Mouse (Mus musculus): ENCODE data around the gene Znrf1.

The Znrf1 gene

DNA sequence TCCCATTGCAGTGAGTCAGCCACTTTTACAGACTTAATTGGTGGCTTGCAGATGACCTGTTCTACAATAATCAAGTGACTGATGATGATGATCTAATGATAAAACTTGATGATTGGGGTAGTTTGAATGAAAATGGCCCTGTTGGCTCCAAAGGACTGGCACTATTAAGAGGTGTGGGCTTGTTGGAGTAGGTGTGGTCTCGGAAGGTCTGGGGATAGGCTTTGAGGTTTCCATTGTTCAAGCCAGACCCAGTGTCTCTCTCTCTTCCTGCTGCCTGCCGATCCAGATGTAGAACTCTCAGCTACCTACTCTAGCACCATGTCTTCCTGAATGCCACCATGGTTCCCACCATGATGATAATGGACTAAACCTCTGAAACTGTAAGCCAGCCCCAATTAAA, 52.4 kb downstream of the Znrf1 start:
- in situ Hi-C loops (cut with MboI; ENCODE audit: low pct_unique_long_range_greater_than_20kb in 1 of 2, low sequenced_read_pairs in 2 of 2, unreplicated experiment in 1 of 2) = no loop called here

DNA sequence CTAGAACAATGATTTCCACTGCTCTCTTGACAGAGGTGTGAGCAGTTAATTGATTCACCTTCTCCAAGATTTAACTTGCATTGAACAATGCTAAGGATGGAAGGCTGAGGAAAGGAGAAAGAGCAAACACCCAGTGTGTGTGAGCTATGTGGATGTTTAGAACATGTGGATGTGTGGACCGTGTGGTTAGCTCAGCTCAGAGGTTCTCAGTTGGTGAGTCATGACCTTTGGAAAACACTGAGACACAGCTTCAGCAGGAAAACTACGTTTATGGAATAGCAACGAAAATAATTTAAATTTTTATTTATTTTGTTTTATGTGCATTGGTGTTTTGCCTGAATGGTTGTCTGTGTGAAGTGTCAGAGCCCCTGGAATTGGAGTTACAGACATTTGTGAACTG, 54.3 kb downstream of the Znrf1 start:
- in situ Hi-C loops (cut with MboI; ENCODE audit: low pct_unique_long_range_greater_than_20kb in 1 of 2, low sequenced_read_pairs in 2 of 2, unreplicated experiment in 1 of 2) = no loop called here

- in situ Hi-C loops (cut with MboI; ENCODE audit: low pct_unique_long_range_greater_than_20kb in 1 of 2, low sequenced_read_pairs in 2 of 2, unreplicated experiment in 1 of 2) = no loop called here
These were observed 55.3 kb downstream of the Znrf1 start for GRCm38 (mm10) chr8:111591176-111591575.

- in situ Hi-C loops (cut with MboI; ENCODE audit: low pct_unique_long_range_greater_than_20kb in 1 of 2, low sequenced_read_pairs in 2 of 2, unreplicated experiment in 1 of 2) = no loop called here
These were observed 56.6 kb downstream of the Znrf1 start for GRCm38 (mm10) chr8:111592390-111592910.

DNA sequence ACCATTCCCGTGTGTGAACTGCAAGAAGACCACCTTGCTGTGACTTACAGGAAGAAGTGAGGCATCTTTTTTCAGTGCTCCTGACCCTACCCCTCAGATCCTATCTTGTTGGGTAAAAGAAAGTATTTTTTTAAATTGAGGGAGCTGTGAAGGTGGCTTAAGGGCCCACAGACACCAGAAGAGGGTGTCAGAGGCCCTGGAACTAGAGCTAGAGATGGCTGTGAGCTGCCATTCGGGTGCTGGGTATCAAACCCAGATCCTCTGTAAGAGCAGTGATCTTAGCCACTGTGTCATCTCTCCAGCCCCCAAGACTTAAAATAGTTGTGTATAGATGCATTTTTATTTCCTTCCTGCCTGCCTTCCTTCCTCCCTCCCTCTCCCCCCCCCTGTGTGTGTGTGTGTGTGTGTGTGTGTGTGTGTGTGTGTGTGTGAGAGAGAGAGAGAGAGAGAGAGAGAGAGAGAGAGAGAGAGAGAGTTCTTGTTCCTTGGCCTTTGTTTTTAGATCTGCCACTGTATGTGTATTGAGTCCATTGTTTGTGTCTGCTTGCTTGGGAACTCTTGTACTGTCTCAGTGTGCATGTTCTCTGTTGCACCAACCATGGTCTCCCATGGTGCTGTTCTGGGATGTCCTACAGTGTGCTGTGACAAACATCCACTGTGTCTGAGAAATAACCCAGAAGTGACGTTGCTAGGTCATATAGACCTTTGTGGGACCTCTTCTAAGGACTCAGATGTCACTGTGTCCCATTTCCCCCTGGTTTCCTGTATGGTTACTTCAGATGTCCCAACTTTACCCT, 58.3 kb downstream of the Znrf1 start:
- in situ Hi-C loops (cut with MboI; ENCODE audit: low pct_unique_long_range_greater_than_20kb in 1 of 2, low sequenced_read_pairs in 2 of 2, unreplicated experiment in 1 of 2) = no loop called here

- in situ Hi-C loops (cut with MboI; ENCODE audit: low pct_unique_long_range_greater_than_20kb in 1 of 2, low sequenced_read_pairs in 2 of 2, unreplicated experiment in 1 of 2) = no loop called here
These were observed 59.1 kb downstream of the Znrf1 start for GRCm38 (mm10) chr8:111594951-111595350.

GRCm38 (mm10) chr8:111595712-111596484, 60.0 kb downstream of the Znrf1 start:
- in situ Hi-C loops (cut with MboI; ENCODE audit: low pct_unique_long_range_greater_than_20kb in 1 of 2, low sequenced_read_pairs in 2 of 2, unreplicated experiment in 1 of 2) = no loop called here

DNA sequence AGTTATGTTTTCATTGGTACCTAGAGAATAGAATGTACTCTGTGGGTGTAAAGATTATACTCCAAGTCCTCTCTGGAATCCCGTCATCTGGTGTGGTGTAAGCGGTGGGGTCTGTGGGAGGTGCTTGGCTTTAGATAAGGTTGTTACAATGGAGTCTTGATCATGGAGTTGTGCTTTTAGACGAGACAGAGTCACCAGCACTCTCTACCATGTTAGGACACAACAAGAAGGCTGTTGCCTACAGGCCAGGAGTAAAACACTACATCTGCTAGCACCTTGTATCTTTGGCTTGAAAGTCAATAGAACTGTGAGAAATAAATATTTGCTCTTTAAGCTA, 60.6 kb downstream of the Znrf1 start:
- in situ Hi-C loops (cut with MboI; ENCODE audit: low pct_unique_long_range_greater_than_20kb in 1 of 2, low sequenced_read_pairs in 2 of 2, unreplicated experiment in 1 of 2) = no loop called here

GRCm38 (mm10) chr8:111597310-111597709, 61.4 kb downstream of the Znrf1 start:
- in situ Hi-C loops (cut with MboI; ENCODE audit: low pct_unique_long_range_greater_than_20kb in 1 of 2, low sequenced_read_pairs in 2 of 2, unreplicated experiment in 1 of 2) = no loop called here

- in situ Hi-C loops (cut with MboI; ENCODE audit: low pct_unique_long_range_greater_than_20kb in 1 of 2, low sequenced_read_pairs in 2 of 2, unreplicated experiment in 1 of 2) = no loop called here
These were observed 64.0 kb downstream of the Znrf1 start for GRCm38 (mm10) chr8:111599707-111600444.

- in situ Hi-C loops (cut with MboI; ENCODE audit: low pct_unique_long_range_greater_than_20kb in 1 of 2, low sequenced_read_pairs in 2 of 2, unreplicated experiment in 1 of 2) = no loop called here
These were observed 66.2 kb downstream of the Znrf1 start for GRCm38 (mm10) chr8:111602050-111602449.

- in situ Hi-C loops (cut with MboI; ENCODE audit: low pct_unique_long_range_greater_than_20kb in 1 of 2, low sequenced_read_pairs in 2 of 2, unreplicated experiment in 1 of 2) = no loop called here
These were observed 69.1 kb downstream of the Znrf1 start for GRCm38 (mm10) chr8:111604986-111605385.

DNA sequence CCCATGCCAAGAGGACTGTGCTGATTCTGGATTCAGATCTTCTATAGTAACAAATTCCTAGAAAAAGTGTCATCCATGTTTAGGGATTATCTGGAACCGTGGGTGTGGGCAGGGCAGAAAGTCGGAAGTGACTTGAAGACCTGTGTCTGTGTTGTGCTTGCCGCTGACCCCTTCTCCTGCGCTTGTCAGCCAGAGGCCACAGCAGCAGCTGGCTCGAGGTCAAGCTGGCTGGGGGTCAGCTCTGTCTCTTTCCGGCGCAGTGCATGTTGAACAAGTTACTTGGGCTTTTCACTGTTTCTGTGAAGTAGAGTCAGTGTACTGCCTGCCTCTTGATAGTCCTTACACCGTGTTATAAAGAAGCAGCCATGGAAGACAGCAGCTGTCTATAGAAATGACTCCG, 71.1 kb downstream of the Znrf1 start:
- in situ Hi-C loops (cut with MboI; ENCODE audit: low pct_unique_long_range_greater_than_20kb in 1 of 2, low sequenced_read_pairs in 2 of 2, unreplicated experiment in 1 of 2) = no loop called here

DNA sequence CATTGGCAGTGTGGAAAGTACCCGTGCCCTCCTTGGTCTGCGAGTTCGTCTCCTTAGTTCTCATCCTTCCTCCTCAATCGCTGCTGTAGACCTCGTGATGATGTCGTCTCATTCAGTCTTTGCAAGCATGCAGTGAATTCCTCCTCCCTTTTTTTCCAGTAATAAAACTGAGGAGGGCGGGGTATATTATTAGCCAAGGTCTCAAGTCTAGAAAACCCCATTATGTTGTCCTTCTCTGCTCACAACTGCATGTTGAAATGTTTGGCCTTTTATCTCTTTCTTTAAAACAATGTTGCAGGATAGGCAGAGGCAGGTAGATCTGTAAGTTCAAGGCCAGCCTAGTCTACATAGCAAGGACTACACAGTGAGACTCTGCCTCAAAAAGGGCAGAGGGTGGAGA, 71.5 kb downstream of the Znrf1 start:
- in situ Hi-C loops (cut with MboI; ENCODE audit: low pct_unique_long_range_greater_than_20kb in 1 of 2, low sequenced_read_pairs in 2 of 2, unreplicated experiment in 1 of 2) = no loop called here

- in situ Hi-C loops (cut with MboI; ENCODE audit: low pct_unique_long_range_greater_than_20kb in 1 of 2, low sequenced_read_pairs in 2 of 2, unreplicated experiment in 1 of 2) = no loop called here
These were observed 77.3 kb downstream of the Znrf1 start for GRCm38 (mm10) chr8:111613181-111613580.

DNA sequence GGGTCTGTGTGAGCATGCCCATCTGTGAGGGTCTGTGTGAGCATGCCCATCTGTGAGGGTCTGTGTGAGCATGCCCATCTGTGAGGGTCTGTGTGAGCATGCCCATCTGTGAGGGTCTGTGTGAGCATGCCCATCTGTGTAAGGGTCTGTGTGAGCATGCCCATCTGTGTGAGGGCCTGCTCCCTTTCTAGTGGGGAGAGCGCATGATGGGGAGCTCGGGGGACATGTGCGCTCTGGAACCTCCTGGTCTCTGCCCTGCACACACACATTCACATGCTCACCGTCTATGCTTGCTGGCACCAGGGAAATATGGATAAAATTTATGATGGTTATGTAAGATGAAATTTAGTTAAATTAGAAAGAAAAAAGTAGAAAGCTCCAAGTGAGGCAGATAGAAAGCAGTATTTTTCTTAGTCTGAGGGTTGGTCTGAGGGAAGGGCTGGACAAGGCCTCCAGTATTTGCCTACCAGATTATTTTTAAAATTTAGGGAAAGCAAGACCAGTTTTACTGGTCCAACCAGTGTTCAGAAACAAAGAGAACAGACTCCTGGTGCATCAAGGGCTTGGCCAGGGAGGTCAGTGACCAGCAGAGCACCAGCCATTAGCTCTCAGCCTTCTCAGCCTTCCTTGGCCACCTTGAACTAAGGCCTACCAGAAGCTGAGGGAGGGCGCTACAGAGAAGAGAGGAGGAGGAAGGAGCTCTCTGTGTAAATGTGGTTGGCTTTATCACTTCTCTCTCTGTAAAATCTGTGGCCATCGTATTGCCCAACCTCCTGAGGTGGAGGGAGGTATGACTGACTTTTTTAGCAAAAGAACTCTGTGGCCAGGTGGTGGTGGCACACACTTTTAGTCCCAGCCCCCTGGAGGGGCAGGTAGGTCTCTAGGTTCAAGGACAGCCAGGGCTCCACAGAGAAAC, 79.1 kb downstream of the Znrf1 start:
- in situ Hi-C loops (cut with MboI; ENCODE audit: low pct_unique_long_range_greater_than_20kb in 1 of 2, low sequenced_read_pairs in 2 of 2, unreplicated experiment in 1 of 2) = no loop called here

DNA sequence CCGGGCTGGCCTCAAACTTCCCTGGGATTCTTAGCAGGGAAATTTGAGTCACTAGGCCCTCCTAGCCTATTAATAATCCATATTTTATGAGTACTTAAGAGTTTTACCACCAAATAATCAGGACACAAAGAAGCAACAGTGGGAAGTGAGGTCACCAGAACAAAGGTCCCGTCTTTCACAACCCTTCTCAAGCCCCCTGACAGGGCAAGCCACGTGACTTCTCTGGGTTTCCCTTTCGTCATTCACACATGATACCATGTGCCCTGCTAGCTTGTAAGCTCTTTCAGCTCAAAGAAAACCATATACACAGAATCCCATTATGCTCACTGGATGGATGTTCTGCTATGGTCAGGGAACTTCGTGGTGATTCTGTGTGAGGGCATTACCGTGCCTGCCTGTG, 81.9 kb downstream of the Znrf1 start:
- in situ Hi-C loops (cut with MboI; ENCODE audit: low pct_unique_long_range_greater_than_20kb in 1 of 2, low sequenced_read_pairs in 2 of 2, unreplicated experiment in 1 of 2) = no loop called here

DNA sequence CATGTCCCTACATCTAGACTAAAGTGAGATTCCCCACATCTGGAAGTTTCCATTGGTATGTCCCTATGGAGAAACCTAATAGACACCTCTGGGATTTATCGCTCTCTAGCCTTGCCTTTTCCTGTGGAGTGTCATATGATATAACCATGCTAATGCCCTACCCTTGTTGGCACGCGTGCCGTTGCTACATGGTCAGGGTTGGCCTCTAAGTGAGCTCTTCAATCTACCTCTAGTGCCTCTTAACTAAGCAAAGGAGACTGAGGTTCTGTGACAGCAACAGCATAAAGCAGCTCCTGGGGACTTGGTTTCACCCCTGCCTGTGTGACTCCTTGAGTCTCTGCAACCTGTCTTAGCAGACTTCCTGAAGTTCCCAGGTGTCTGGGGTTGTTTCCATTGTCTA, 82.4 kb downstream of the Znrf1 start:
- in situ Hi-C loops (cut with MboI; ENCODE audit: low pct_unique_long_range_greater_than_20kb in 1 of 2, low sequenced_read_pairs in 2 of 2, unreplicated experiment in 1 of 2) = no loop called here
